Mouse (Mus musculus): ENCODE data around the gene Dcst1.

GRCm38 (mm10) chr3:89361675-89362074 lies 3.4 kb downstream of the Dcst1 start, which contains the start of gene Dcst2:
- TF ChIP-seq CTCF (IDR thresholded peaks at IDR 0.05; ENCODE audit: low read depth) (no peak), EP300 (IDR thresholded peaks at IDR 0.05; ENCODE audit: low read depth) (no peak)
